Mouse (Mus musculus) c-Kit-positive CD71-positive TER-119-positive erythroid progenitor cells, embryonic 14.5 days (primary cell): ENCODE results near the gene Vmn1r47.
"Not testable (repeated sequence)": the region's sequence is repeated elsewhere in the genome, so short reads cannot be mapped to it uniquely, and the experiment has no call there.

ENCODE experiments used
- DNase-seq: peaks from one replicate; pipeline ENCODE4 v3.0.0-alpha.2; 2013; ENCODE audit warnings: low spot score

The Vmn1r47 gene

GRCm38 (mm10) chr6:90015847-90016246 lies at the start of gene Vmn1r47:
Vmn1r47 (plus strand) TSS chr6:90016147.
- DNase-seq, result not testable (repeated sequence)

GRCm38 (mm10) chr6:89966341-89966740 lies 49.6 kb upstream of the Vmn1r47 start:
- no peak for DNase-seq

- DNase-seq, result no peak
Observed at GRCm38 (mm10) chr6:89969013-89969412, 46.9 kb upstream of the Vmn1r47 start, which contains the start of gene Vmn1r46. Vmn1r46 (plus strand) TSS chr6:89969313.

- no peak for DNase-seq
Observed at GRCm38 (mm10) chr6:89985989-89986388, 30.0 kb upstream of the Vmn1r47 start.

GRCm38 (mm10) chr6:90036741-90037140 lies 20.8 kb downstream of the Vmn1r47 start, which contains the start of gene Vmn1r48:
Vmn1r48 (minus strand) TSS chr6:90036841.
- not testable (repeated sequence) for DNase-seq
